Mouse (Mus musculus) ES-Bruce4 (cell line): ENCODE results near the gene Btbd6. TPM values are rescaled to one million over a fixed set of nuclear protein-coding genes. Genes with fewer than 3 reads are reported as not detected.

ENCODE experiments used
- H3K27ac ChIP-seq: 2 replicates; pipeline ENCODE4 v1.5.1; 2012; ENCODE audit warnings: low read length, inconsistent platforms; ENCODE audit not compliant: insufficient read depth
- H3K27me3 ChIP-seq: 2 replicates; pipeline ENCODE4 v1.6.1; 2012; ENCODE audit warnings: mild to moderate bottlenecking, low read length, inconsistent platforms; ENCODE audit not compliant: control insufficient read depth, poor library complexity, insufficient read depth, severe bottlenecking
- H3K36me3 ChIP-seq: 2 replicates; pipeline ENCODE4 v1.6.1; 2012; ENCODE audit warnings: inconsistent platforms, mild to moderate bottlenecking, low read length, moderate library complexity; ENCODE audit not compliant: control insufficient read depth, poor library complexity, insufficient read depth, severe bottlenecking
- H3K4me1 ChIP-seq: one replicate; pipeline ENCODE4 v1.8.1; 2011; ENCODE audit warnings: low read length; ENCODE audit not compliant: control insufficient read depth, insufficient read depth
- H3K4me3 ChIP-seq: 2 replicates; pipeline ENCODE4 v1.5.1; 2011; ENCODE audit warnings: low read depth, mild to moderate bottlenecking, low read length
- H3K9ac ChIP-seq: 2 replicates; pipeline ENCODE4 v1.6.1; 2012; ENCODE audit warnings: low read depth, mild to moderate bottlenecking, inconsistent platforms; ENCODE audit not compliant: poor library complexity, severe bottlenecking
- H3K9me3 ChIP-seq: replicated peaks from 2 replicates; pipeline ENCODE4 v1.6.1; 2012; ENCODE audit warnings: mild to moderate bottlenecking, low read length, inconsistent platforms; ENCODE audit not compliant: control insufficient read depth, poor library complexity, insufficient read depth, severe bottlenecking
- CTCF ChIP-seq: IDR thresholded peaks from one replicate; pipeline ENCODE4 v1.8.1; 2011; ENCODE audit warnings: low read depth, low read length
- EP300 ChIP-seq: IDR thresholded peaks from 2 replicates; pipeline ENCODE4 v1.6.1; 2011; ENCODE audit warnings: low read depth, low read length; ENCODE audit not compliant: insufficient read depth
- POLR2A ChIP-seq: IDR thresholded peaks from one replicate; pipeline ENCODE4 v1.8.1; 2011; ENCODE audit warnings: low read length; ENCODE audit not compliant: insufficient read depth
- polyA plus RNA-seq: library from polyadenylated mRNA; stranded (reverse); fragments of >200 nt; gene quantifications from 2 replicates; pipeline ENCODE4 v1.2.4, GENCODE M21; 2011; ENCODE audit warnings: low read depth; ENCODE audit not compliant: missing spikeins, insufficient read depth, insufficient read length

The Btbd6 gene
- polyA plus RNA-seq, 1 experiment = 11.0 TPM

DNA sequence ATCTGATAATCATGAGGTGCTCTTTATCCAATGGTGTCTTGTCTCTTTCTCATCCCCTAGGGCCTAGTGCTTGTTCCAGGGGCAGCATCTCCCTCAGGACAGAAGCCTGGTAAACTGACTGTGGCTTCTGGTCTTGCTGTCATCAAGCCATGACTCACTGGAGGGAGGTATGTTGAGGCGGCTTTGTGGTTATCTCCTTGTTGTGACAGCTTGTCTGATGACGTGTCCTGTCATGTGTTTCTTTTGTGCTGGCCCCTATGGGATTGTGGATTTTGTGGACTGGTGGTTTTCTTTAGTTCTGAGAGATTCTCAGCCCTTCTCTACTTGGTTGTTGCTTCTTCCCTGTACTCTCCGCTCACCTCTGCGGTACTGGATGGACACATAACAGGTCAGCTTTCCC, 46.8 kb downstream of the Btbd6 start:
- no peaks in the 10 kb centered on the region for H3K36me3 ChIP-seq
- H3K27ac ChIP-seq = no peak overlapping the region
- H3K27me3 ChIP-seq = no peaks in the 10 kb centered on the region
- H3K9ac ChIP-seq = no peak overlapping the region
- H3K4me3 ChIP-seq = no peak overlapping the region
- TF ChIP-seq EP300 (no peak), CTCF (no peak), POLR2A (no peak)
- no peaks in the 10 kb centered on the region for H3K9me3 ChIP-seq
- H3K4me1 ChIP-seq = no peaks in the 10 kb centered on the region

DNA sequence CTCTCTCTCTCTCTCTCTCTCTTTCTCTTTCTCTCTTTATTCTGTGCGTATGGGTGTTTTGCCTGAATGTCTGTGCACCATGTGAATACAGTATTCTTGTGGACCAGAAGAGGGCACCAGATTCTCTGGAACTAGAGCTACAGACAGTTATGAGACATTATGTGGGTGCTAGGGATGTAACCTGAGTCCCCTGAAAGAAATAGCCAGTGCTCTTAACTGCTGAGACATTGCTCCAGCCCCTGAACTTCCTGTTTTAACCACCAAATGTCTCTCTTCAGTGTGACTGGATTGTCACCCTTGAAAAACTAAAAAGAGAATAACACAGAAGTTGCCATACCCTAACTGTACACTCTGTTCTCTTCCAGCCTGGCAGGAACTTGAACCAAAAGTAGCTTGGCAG, 50.3 kb downstream of the Btbd6 start:
- Histone ChIP-seq H3K9ac (no peak overlapping the region), H3K9me3 (no peaks in the 10 kb centered on the region), H3K4me3 (no peak overlapping the region), H3K36me3 (no peaks in the 10 kb centered on the region), H3K27me3 (no peaks in the 10 kb centered on the region), H3K27ac (no peak overlapping the region), H3K4me1 (no peaks in the 10 kb centered on the region)
- TF ChIP-seq EP300 = no peak
- TF ChIP-seq CTCF = no peak
- TF ChIP-seq POLR2A = no peak

GRCm38 (mm10) chr12:113027495-113027894, 51.2 kb downstream of the Btbd6 start:
- H3K9ac ChIP-seq = no peak overlapping the region
- no peaks in the 10 kb centered on the region for H3K27me3 ChIP-seq
- H3K9me3 ChIP-seq = no peaks in the 10 kb centered on the region
- no peak overlapping the region for H3K27ac ChIP-seq
- no peaks in the 10 kb centered on the region for H3K36me3 ChIP-seq
- no peaks in the 10 kb centered on the region for H3K4me1 ChIP-seq
- no peak overlapping the region for H3K4me3 ChIP-seq
- no peak for TF ChIP-seq POLR2A

DNA sequence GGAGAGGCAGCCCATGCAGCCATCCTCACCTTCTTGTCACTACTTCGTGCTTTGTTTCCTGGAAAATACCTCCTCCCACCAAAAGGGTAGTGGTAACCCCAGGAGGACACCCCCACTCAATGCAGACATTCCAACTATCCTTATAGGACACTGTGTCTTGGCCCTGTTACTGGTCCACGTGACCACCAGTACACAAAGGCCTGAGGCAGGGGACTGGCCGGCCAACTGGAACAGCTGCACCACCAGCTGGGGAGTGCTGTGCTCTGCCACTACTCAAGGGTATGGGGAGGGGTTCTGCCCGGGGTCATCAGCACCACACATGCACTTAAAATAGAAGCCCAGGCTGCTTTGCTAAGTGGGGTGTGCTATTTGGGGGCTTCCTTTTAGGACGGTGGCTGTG, 51.8 kb downstream of the Btbd6 start:
- no peaks in the 10 kb centered on the region for H3K9me3 ChIP-seq
- H3K27me3 ChIP-seq = no peaks in the 10 kb centered on the region
- no peak overlapping the region for H3K27ac ChIP-seq
- H3K4me3 ChIP-seq = no peak overlapping the region
- H3K4me1 ChIP-seq = no peaks in the 10 kb centered on the region
- no peak overlapping the region for H3K9ac ChIP-seq
- H3K36me3 ChIP-seq = no peaks in the 10 kb centered on the region
- TF ChIP-seq EP300 = no peak
- TF ChIP-seq POLR2A = no peak
- no peak for TF ChIP-seq CTCF

Other genes starting within 250 kb of the Btbd6 start
- 0.90 and 1.1 TPM in 2 replicates for gene Pld4, start 215.8 kb upstream of the Btbd6 start, polyA plus RNA-seq
- gene Ahnak2, start 173.8 kb upstream of the Btbd6 start, polyA plus RNA-seq = 25.8 and 28.6 TPM in 2 replicates
- 4.9 and 7.6 TPM in 2 replicates for gene Clba1, start 167.5 kb upstream of the Btbd6 start, polyA plus RNA-seq
- gene Cdca4, start 147.1 kb upstream of the Btbd6 start, polyA plus RNA-seq = 58.9 and 59.1 TPM in 2 replicates
- gene Gpr132, start 108.3 kb upstream of the Btbd6 start, polyA plus RNA-seq = 0.64 and 0.93 TPM in 2 replicates
- gene Jag2, start 46.7 kb upstream of the Btbd6 start, polyA plus RNA-seq = 47.6 and 50.9 TPM in 2 replicates
- gene Nudt14, start 34.4 kb upstream of the Btbd6 start, polyA plus RNA-seq = 47.5 and 48.8 TPM in 2 replicates
- 24.5 and 24.7 TPM in 2 replicates for gene Brf1, start 24.2 kb downstream of the Btbd6 start, polyA plus RNA-seq
- gene Pacs2, start 38.0 kb downstream of the Btbd6 start, polyA plus RNA-seq = 20.7 and 23.8 TPM in 2 replicates
- gene Tex22, start 98.0 kb downstream of the Btbd6 start, polyA plus RNA-seq = not detected in 2 replicates
- gene Mta1, start 121.8 kb downstream of the Btbd6 start, polyA plus RNA-seq = 100 and 108 TPM in 2 replicates
- 87.1 and 96.6 TPM in 2 replicates for gene Crip2, start 163.8 kb downstream of the Btbd6 start, polyA plus RNA-seq
- 78.5 and 79.5 TPM in 2 replicates for gene Crip1, start 169.8 kb downstream of the Btbd6 start, polyA plus RNA-seq
- gene Tedc1, start 179.9 kb downstream of the Btbd6 start, polyA plus RNA-seq = 24.5 and 38.2 TPM in 2 replicates
- 4.8 and 5.2 TPM in 2 replicates for gene Tmem121, start 209.4 kb downstream of the Btbd6 start, polyA plus RNA-seq